Mouse (Mus musculus): ENCODE results near the gene Cd300ld3. TPM values are rescaled to one million over a fixed set of nuclear protein-coding genes. Genes with fewer than 3 reads are reported as not detected.
A peak's percentile ranks its signal among the peaks of the same experiment; 100 is the strongest.

The Cd300ld3 gene
- polyA plus RNA-seq, 1 experiment from 2014 or later, result not detected

- ATAC-seq (ENCODE audit: low read depth) (no peak), DNase-seq (no peak)
- H3K27ac ChIP-seq, result no peak overlapping the region
- H3K27me3 ChIP-seq, result no peaks in the 10 kb centered on the region
- H3K36me3 ChIP-seq, result no peaks in the 10 kb centered on the region
- H3K9me3 ChIP-seq (replicated peaks), result no peaks in the 10 kb centered on the region
- 86% methylated on average over 1 of the region's 1 CpGs for WGBS (ENCODE audit: insufficient replicate concordance)
- no peak overlapping the region for H3K4me3 ChIP-seq (replicated peaks)
- H3K4me1 ChIP-seq (replicated peaks), result peaks cover 25% of the 10 kb centered on the region
- H3K4me2 ChIP-seq, result no peak overlapping the region
- H3K9ac ChIP-seq, result no peak overlapping the region
These were observed 29.2 kb upstream of the Cd300ld3 start for GRCm38 (mm10) chr11:115077436-115077835.

- Histone ChIP-seq H3K27me3 (no peaks in the 10 kb centered on the region), H3K27ac (peak overlapping the region; percentile 79), H3K4me2 (peak overlapping the region; percentile 24; the same call in 1 of the 2 replicates), H3K9me3 (replicated peaks) (no peaks in the 10 kb centered on the region), H3K9ac (no peak overlapping the region), H3K4me3 (replicated peaks) (no peak overlapping the region), H3K36me3 (no peaks in the 10 kb centered on the region), H3K4me1 (replicated peaks) (peaks cover 36% of the 10 kb centered on the region)
- no peak for DNase-seq
- ATAC-seq (ENCODE audit: low read depth), result peak; percentile 60
- 11% methylated on average over 5 of the region's 5 CpGs for WGBS (ENCODE audit: insufficient replicate concordance)
These were observed 27.6 kb upstream of the Cd300ld3 start for GRCm38 (mm10) chr11:115075859-115076258.

- H3K4me2 ChIP-seq, result no peak overlapping the region
- H3K27ac ChIP-seq, result peak overlapping the region; percentile 79
- peaks cover 36% of the 10 kb centered on the region for H3K4me1 ChIP-seq (replicated peaks)
These were observed 27.2 kb upstream of the Cd300ld3 start for GRCm38 (mm10) chr11:115075407-115075806.

GRCm38 (mm10) chr11:115073002-115073401 lies 24.8 kb upstream of the Cd300ld3 start:
- Histone ChIP-seq H3K4me2 (no peak overlapping the region), H3K36me3 (no peaks in the 10 kb centered on the region), H3K4me1 (replicated peaks) (peaks cover 28% of the 10 kb centered on the region), H3K4me3 (replicated peaks) (no peak overlapping the region), H3K9me3 (replicated peaks) (no peaks in the 10 kb centered on the region), H3K27ac (no peak overlapping the region), H3K9ac (no peak overlapping the region), H3K27me3 (no peaks in the 10 kb centered on the region)
- ATAC-seq (ENCODE audit: low read depth) (no peak), DNase-seq (no peak)
- 56% methylated on average over 5 of the region's 5 CpGs for WGBS (ENCODE audit: insufficient replicate concordance)

More at GRCm38 (mm10) chr11:115075407-115075806, 27.2 kb upstream of the Cd300ld3 start:
- Histone ChIP-seq H3K9me3 (replicated peaks) (no peaks in the 10 kb centered on the region), H3K36me3 (no peaks in the 10 kb centered on the region), H3K27me3 (no peaks in the 10 kb centered on the region), H3K9ac (no peak overlapping the region), H3K4me3 (replicated peaks) (no peak overlapping the region)
- 15% methylated on average over 7 of the region's 7 CpGs for WGBS (ENCODE audit: insufficient replicate concordance)
- DNase-seq (no peak), ATAC-seq (ENCODE audit: low read depth) (peak; percentile 57)

GRCm38 (mm10) chr11:115071631-115072294 lies 23.6 kb upstream of the Cd300ld3 start:
- ATAC-seq (ENCODE audit: low read depth), result no peak
- no peak overlapping the region for H3K4me3 ChIP-seq (replicated peaks)
- no peak overlapping the region for H3K27ac ChIP-seq

GRCm38 (mm10) chr11:115071015-115071551 lies 22.9 kb upstream of the Cd300ld3 start:
- Histone ChIP-seq H3K9ac (no peak overlapping the region), H3K27me3 (no peaks in the 10 kb centered on the region), H3K36me3 (no peaks in the 10 kb centered on the region), H3K4me1 (replicated peaks) (peaks cover 24% of the 10 kb centered on the region), H3K27ac (no peak overlapping the region), H3K4me3 (replicated peaks) (no peak overlapping the region), H3K4me2 (peak overlapping the region; percentile 23; the same call in 1 of the 2 replicates), H3K9me3 (replicated peaks) (no peaks in the 10 kb centered on the region)
- WGBS (ENCODE audit: insufficient replicate concordance), result 13% methylated on average over 9 of the region's 9 CpGs
- no peak for DNase-seq
- ATAC-seq (ENCODE audit: low read depth), result no peak

More at GRCm38 (mm10) chr11:115071631-115072294, 23.6 kb upstream of the Cd300ld3 start:
- no peak overlapping the region for H3K9ac ChIP-seq
- 13% methylated on average over 14 of the region's 14 CpGs for WGBS (ENCODE audit: insufficient replicate concordance)
- H3K4me2 ChIP-seq, result peak overlapping the region; percentile 23
- no peaks in the 10 kb centered on the region for H3K9me3 ChIP-seq (replicated peaks)
- H3K4me1 ChIP-seq (replicated peaks), result peaks cover 28% of the 10 kb centered on the region
- DNase-seq, result no peak
- no peaks in the 10 kb centered on the region for H3K27me3 ChIP-seq
- no peaks in the 10 kb centered on the region for H3K36me3 ChIP-seq

- H3K4me1 ChIP-seq (replicated peaks), result peaks cover 8% of the 10 kb centered on the region
- DNase-seq (no peak), ATAC-seq (ENCODE audit: low read depth) (no peak)
- no peaks in the 10 kb centered on the region for H3K36me3 ChIP-seq
- H3K4me2 ChIP-seq, result no peak overlapping the region
- H3K4me3 ChIP-seq (replicated peaks), result no peak overlapping the region
- H3K27me3 ChIP-seq, result no peaks in the 10 kb centered on the region
- H3K9ac ChIP-seq, result no peak overlapping the region
- H3K27ac ChIP-seq, result no peak overlapping the region
- no peaks in the 10 kb centered on the region for H3K9me3 ChIP-seq (replicated peaks)
- WGBS (ENCODE audit: insufficient replicate concordance), result 42% methylated on average over 6 of the region's 6 CpGs
These were observed 18.6 kb upstream of the Cd300ld3 start for GRCm38 (mm10) chr11:115066768-115067167.

- H3K4me3 ChIP-seq (replicated peaks), result no peak within 1 kb of the TSS
- no peaks in the 10 kb centered on the region for H3K4me1 ChIP-seq (replicated peaks)
- no peaks in the 10 kb centered on the region for H3K9me3 ChIP-seq (replicated peaks)
- no peaks in the 10 kb centered on the region for H3K36me3 ChIP-seq
- 8% methylated on average over 5 of the region's 5 CpGs for WGBS (ENCODE audit: insufficient replicate concordance)
- H3K4me2 ChIP-seq, result no peak within 1 kb of the TSS
- DNase-seq (no peak), ATAC-seq (ENCODE audit: low read depth) (no peak)
- H3K27ac ChIP-seq, result no peak within 1 kb of the TSS
- H3K9ac ChIP-seq, result no peak within 1 kb of the TSS
- H3K27me3 ChIP-seq, result no peaks in the 10 kb centered on the region
These were observed 13.9 kb upstream of the Cd300ld3 start, which contains the start of gene Cd300e for GRCm38 (mm10) chr11:115062077-115062476. Gene Cd300e, minus strand, starts transcription at chr11:115062177.

GRCm38 (mm10) chr11:115059797-115060196 lies 11.6 kb upstream of the Cd300ld3 start:
- Histone ChIP-seq H3K9ac (no peak overlapping the region), H3K4me3 (replicated peaks) (no peak overlapping the region), H3K9me3 (replicated peaks) (no peaks in the 10 kb centered on the region), H3K4me1 (replicated peaks) (no peaks in the 10 kb centered on the region), H3K4me2 (no peak overlapping the region), H3K27ac (no peak overlapping the region), H3K27me3 (no peaks in the 10 kb centered on the region), H3K36me3 (no peaks in the 10 kb centered on the region)
- ATAC-seq (ENCODE audit: low read depth) (no peak), DNase-seq (no peak)
- WGBS (ENCODE audit: insufficient replicate concordance), result 42% methylated on average over 2 of the region's 2 CpGs

- Histone ChIP-seq H3K9ac (no peak overlapping the region), H3K4me3 (replicated peaks) (no peak overlapping the region), H3K4me1 (replicated peaks) (no peaks in the 10 kb centered on the region), H3K36me3 (no peaks in the 10 kb centered on the region), H3K9me3 (replicated peaks) (no peaks in the 10 kb centered on the region), H3K27me3 (no peaks in the 10 kb centered on the region), H3K27ac (no peak overlapping the region), H3K4me2 (no peak overlapping the region)
- DNase-seq, result no peak
- WGBS (ENCODE audit: insufficient replicate concordance), result 54% methylated on average over 4 of the region's 4 CpGs
- no peak for ATAC-seq (ENCODE audit: low read depth)
These were observed 10.5 kb upstream of the Cd300ld3 start for GRCm38 (mm10) chr11:115058701-115059100.

DNA sequence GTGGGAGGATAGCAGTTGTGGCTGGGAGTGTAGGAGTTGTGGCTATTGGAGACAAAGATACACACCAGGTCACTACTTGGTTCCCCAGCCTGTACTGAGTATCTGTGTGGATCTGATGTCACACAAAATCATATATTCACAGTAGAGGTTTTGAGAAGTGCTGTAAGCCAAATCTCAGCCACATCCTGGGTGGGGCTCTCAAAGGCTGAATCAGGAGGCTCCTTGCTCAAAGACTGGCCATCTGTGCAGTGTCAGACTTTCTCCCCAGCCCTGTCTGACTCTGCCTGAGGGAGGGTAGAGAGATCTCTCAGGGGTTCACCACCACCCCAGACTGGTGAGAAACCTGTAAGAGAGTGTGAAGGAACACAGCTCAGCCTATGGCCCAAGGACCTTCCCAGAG lies 6.3 kb upstream of the Cd300ld3 start:
- ATAC-seq (ENCODE audit: low read depth) (no peak), DNase-seq (no peak)
- Histone ChIP-seq H3K9me3 (replicated peaks) (no peaks in the 10 kb centered on the region), H3K9ac (no peak overlapping the region), H3K27me3 (no peaks in the 10 kb centered on the region), H3K36me3 (no peaks in the 10 kb centered on the region), H3K4me2 (no peak overlapping the region), H3K27ac (no peak overlapping the region), H3K4me3 (replicated peaks) (no peak overlapping the region), H3K4me1 (replicated peaks) (no peaks in the 10 kb centered on the region)

- 70% methylated on average over 1 of the region's 1 CpGs for WGBS (ENCODE audit: insufficient replicate concordance)
- Histone ChIP-seq H3K36me3 (no peaks in the 10 kb centered on the region), H3K27ac (no peak overlapping the region), H3K4me3 (replicated peaks) (no peak overlapping the region), H3K4me2 (no peak overlapping the region), H3K9me3 (replicated peaks) (no peaks in the 10 kb centered on the region), H3K27me3 (no peaks in the 10 kb centered on the region), H3K4me1 (replicated peaks) (no peaks in the 10 kb centered on the region), H3K9ac (no peak overlapping the region)
- no peak for ATAC-seq (ENCODE audit: low read depth)
- no peak for DNase-seq
These were observed 4.8 kb upstream of the Cd300ld3 start for GRCm38 (mm10) chr11:115052991-115053390.
